Mouse (Mus musculus) effector memory CD4-positive, alpha-beta T cell, adult 7 months (primary cell): Measurements from ENCODE around the gene Serpinb3b. TPM values are rescaled to one million over a fixed set of nuclear protein-coding genes. Genes with fewer than 3 reads are reported as not detected.

ENCODE experiments used
- polyA plus RNA-seq: library from polyadenylated mRNA; unstranded; fragments of 100-300 nt; shearing (Covaris generic); gene quantifications from one replicate; pipeline ENCODE4 v1.2.1, GENCODE M21; 2017

The Serpinb3b gene
- not detected for polyA plus RNA-seq

GRCm38 (mm10) chr1:107278261-107278660 is at the start of gene Serpinb3b, which contains the start of gene Serpinb3c:
TSS of gene Serpinb3b (minus strand) at chr1:107278361.
TSS of gene Serpinb3c (minus strand) at chr1:107278371.

Other genes starting within 250 kb of the Serpinb3b start
- 0.55 TPM for gene Serpinb3a, start 226.1 kb downstream of the Serpinb3b start, polyA plus RNA-seq
- gene Serpinb3d, start 194.9 kb downstream of the Serpinb3b start, polyA plus RNA-seq = not detected
- not detected for gene Serpinb3c, start within 50 bp of the Serpinb3b start, polyA plus RNA-seq
- not detected for gene Serpinb11, start 82.8 kb upstream of the Serpinb3b start, polyA plus RNA-seq
- 0.27 TPM for gene Serpinb7, start 121.3 kb upstream of the Serpinb3b start, polyA plus RNA-seq
- gene Serpinb2, start 233.1 kb upstream of the Serpinb3b start, polyA plus RNA-seq = not detected